Mouse (Mus musculus) gonadal fat pad, adult 2 months (tissue): ENCODE data around the gene CN725425. TPM values are rescaled to one million over a fixed set of nuclear protein-coding genes. Genes with fewer than 3 reads are reported as not detected.

Experiments used
- DNase-seq: peaks from one replicate; pipeline ENCODE4 v3.0.0-alpha.2; 2012; ENCODE audit warnings: low read depth
- polyA plus RNA-seq: library from polyadenylated mRNA; depleted of rRNA; stranded (reverse); fragments of >200 nt; gene quantifications from 2 replicates; pipeline ENCODE4 v1.2.3, GENCODE M21; 2012

Gene CN725425
- polyA plus RNA-seq, 1 experiment, result not detected

DNA sequence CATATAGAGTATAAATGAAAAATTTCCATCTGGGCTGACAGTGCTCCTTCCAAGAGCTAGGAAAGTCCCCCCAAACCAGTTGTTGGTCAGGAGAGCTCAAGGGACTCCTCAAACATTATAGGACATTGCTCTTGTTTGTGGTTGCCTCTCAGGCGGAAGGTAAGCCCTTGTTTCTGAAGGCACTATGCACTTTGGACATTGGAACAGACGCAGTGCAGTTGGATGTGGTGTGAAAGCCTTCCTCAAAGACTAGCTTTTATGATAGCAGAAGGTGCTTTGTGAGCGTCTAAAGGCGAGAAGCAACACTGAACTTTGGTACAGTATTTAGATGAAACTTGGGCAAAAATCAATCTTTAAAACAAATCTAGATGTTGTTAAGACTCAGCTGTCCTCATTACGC is 7.2 kb downstream of the CN725425 start:
- no peak for DNase-seq

- no peak for DNase-seq
Measured at GRCm38 (mm10) chr15:91237294-91237693, 38.0 kb downstream of the CN725425 start.

DNA sequence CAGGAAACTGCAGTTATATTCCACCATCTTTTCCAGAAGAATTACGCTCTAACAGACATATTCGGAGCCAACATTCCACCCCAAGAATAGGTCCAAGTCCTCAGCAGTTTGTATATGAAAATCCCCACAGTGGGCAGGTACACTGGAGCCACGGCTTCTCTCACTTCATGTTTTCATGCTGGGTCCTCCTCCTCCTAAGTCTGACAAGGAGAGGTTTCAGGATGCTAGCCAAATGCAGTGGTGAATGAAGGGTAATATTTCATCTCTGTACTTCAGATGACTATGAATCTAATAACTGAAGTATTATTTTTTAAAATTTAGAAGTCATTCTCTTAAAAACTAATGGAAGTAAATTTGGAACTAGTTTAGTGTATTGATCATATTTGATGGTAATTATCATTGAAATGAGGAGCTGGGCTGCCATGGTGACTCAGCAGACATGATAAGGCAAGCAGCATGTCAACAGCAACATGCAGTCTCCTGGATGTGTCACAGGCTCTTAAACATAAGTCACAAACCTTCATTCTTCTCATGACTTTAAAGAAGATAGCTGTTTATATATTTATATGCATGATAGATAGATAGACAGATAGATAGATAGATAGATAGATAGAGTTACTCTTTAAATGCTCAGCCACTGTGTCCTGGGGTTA is 41.5 kb downstream of the CN725425 start:
- DNase-seq, result no peak

GRCm38 (mm10) chr15:91250815-91251214 is 51.5 kb downstream of the CN725425 start:
- no peak for DNase-seq

- DNase-seq, result no peak
Measured at GRCm38 (mm10) chr15:91251544-91252408, 52.5 kb downstream of the CN725425 start.

DNA sequence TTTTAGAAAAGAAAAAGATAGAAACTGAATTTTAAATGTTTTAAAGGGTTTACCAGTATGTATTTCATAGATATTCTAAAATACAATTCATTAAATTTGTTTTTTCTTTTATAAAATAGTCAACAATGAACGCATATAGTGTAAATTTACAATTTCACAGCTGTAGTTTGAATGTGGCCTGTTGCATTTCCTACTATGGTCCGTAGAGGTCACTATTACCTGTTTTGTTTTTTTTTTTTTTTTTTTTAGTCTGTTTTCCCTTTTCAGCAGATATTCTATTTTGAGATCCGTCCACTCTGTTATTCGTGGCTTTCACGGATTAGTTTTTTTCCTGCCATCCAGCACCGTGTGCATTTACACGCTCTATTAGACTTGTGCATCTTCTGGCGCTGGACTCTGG is 53.7 kb downstream of the CN725425 start:
- no peak for DNase-seq

DNA sequence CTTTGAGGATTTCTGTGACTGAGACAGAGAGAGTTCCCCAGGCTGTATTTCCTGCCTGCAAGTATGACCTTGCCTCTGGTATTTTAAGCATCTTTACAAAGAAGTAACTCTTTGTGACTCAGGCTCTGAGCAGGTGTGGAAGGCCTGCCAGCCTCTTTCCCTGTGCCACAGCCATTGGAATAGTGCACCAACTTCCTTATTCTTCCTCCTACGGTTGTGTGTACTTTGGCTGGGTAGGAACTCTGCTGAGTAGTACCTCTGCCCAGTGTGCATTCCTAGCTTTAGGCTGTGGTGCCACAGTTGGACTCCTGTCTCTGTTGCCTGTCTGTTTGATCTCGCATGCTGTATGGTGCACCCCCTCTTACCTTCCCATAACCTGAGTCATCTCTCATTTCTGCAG is 56.0 kb downstream of the CN725425 start:
- peak; percentile 42 for DNase-seq

DNA sequence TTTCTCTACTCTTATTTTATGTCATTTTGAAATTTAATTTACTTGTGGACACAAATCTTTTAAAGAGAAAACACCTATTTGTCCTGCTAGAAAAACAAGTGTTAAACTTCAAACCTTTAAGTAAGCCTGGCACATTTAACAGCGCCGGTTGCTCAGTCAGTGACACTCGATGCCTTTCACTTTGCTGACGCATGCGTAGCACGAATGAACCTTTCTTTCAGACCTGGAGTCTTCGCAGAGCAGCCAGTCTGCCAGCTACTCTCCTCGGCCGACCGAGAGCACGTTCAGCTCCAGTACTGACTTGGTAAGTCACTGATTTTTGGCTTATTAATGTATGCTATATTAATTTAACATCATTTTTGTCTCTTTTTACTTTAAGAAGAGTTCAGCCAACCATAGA is 57.8 kb downstream of the CN725425 start:
- DNase-seq, result no peak

GRCm38 (mm10) chr15:91260578-91260977 is 61.3 kb downstream of the CN725425 start:
- no peak for DNase-seq

DNA sequence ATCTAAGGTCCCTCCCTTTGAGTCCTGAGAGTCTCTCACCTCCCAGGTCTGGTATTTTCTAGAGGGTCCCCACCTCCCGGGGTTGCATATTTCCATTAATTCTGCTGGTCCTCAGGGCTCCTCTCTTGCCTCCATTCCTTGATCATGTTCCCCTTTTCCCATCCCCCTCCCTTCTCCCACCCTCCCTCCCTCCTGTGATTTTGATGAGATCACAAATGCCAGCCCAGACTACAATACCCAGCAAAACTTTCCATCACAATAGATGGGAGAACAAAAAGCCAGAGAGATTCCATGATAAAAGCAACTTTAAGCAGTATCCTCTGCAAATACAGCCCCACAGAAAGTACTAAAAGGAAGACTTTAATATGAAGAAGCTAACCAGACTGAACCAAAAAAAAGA is 64.6 kb downstream of the CN725425 start:
- DNase-seq, result no peak

GRCm38 (mm10) chr15:91268532-91268931 is 69.2 kb downstream of the CN725425 start:
- no peak for DNase-seq

DNA sequence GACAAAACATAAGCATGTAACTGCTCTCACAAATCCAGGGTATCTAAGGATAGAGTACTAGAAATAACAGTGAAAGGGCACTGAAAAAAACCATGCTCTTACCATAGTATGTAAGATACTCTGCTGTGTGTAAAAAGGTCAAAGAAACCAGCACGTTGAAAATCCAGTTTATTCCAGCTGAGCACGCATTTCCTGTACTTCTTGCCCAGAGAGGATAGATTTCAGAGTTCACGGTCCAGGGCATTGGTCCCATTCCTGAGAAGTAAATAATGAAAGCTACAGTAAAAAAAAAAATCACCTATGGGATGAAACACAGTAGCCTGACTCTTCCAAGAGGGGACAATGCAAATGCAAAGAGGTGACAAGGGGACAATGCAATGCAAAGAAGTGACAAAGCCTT is 76.7 kb downstream of the CN725425 start:
- DNase-seq, result no peak

DNA sequence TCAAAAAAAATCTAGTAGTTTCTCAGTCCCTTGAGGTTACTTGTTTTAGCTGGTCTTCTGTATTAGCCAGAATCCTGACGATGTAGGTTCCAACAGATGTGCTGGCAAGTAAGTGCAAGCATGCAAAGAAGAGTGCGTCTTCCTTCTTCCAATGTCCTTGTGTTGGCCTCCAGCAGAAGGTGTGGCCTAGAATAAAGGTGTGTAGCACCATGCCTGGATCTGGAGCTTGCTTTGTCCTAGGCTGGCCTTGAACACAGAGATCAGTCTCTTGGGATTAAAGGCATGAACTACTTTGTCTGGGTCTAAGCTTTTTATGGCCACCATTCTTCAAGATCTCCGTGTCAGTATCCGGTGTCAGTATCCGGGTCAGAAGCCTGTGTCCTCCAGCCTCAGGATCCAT is 80.3 kb downstream of the CN725425 start:
- DNase-seq, result no peak

DNA sequence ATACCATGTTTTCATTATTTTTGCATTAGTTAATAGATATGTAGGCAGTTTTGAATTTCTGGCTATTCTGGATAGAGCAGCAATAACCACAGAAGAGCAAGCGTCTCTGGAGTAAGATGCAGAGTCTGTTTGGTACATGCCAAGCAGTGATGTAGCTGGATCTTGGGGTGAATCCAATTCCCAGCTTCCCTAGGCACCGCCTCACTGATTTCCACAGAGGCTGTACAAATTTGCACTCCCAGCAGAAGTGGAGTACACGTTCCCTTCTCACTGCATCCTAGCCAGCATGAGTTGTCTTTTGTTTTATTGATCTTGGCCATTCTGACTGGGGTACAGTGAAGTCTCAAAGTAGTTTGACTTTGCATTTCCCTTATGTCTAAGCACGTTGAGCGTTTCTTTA is 82.2 kb downstream of the CN725425 start:
- no peak for DNase-seq

DNA sequence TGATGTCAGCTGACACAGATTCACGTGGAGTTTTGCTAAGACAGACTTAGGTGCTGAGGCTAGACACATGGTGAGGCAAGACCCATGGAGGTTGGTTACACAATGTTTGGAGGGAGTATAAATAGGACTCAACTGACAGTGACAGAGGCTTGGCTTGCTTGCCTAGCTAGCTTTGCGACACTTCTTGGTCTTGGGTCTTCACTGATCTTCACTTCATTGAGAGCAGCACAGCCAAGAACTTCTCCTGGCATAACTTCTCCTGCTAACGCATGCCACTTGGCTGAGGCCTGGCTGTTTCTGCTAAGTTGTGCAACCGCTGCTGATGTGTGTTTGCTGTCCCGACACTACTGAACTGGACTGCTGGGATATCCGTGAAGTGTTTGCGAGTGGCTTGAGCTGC is 83.5 kb downstream of the CN725425 start:
- DNase-seq, result peak; percentile 50

DNA sequence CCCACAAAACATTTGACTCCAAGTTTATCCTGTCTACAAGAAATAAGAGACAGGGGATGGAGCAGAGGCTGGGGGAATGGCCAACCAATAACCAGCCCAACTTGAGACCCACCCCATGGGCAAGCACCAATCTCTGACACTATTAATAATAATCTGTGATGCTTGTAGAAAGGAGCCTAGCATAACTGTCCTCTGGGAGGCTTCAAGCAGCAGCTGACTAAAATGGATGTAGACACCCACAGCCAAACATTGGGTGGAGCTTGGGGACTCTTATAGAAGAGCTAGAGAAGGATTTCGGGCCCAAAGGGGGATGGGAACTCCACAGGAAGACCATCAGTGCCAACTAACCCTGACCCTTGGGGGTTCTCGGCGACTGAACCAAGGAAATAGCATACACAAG is 84.1 kb downstream of the CN725425 start:
- no peak for DNase-seq

DNA sequence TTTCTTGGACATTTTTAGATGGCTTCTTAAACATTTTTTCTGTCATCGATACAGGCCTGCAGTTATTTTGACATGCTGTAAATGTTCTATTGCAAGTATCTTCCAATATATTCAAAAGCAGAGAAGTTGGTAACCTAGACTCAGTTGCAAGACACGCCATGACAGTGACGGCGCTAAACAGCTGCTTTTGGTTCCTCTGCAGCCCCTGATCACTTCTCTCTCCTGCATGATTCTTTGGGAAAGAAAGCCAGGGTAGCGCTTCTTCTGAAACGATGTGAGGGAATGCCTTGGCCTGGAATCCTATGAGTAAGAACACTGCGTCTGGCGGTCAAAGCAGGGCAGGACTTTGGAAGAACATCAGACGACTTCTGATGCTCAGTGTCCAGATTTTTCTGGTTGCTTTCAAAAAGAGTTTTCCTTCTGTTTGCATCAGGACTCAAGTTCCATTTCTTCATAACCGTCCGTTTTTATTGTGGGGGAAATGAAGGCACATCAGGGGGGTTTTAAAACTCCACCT is 100.1 kb downstream of the CN725425 start:
- DNase-seq, result no peak

DNA sequence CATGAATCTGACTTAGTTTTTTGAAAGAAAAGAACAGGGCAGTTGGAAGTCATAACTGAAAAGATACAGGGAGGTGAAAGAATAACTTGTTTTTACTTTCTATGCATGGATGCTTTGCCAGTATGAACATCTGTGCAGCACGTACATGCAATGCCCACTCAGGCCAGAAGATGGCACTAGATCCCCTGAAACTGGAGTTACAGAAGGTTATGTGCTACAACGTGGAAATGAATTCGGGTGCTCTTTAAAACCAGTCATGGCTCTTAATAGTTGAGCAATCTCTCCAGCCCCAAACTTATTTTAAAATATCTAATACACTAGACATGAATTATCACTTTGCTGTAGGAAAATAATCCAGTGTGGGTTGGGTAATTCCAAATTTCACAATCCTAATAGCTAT is 102.1 kb downstream of the CN725425 start:
- DNase-seq, result no peak

DNA sequence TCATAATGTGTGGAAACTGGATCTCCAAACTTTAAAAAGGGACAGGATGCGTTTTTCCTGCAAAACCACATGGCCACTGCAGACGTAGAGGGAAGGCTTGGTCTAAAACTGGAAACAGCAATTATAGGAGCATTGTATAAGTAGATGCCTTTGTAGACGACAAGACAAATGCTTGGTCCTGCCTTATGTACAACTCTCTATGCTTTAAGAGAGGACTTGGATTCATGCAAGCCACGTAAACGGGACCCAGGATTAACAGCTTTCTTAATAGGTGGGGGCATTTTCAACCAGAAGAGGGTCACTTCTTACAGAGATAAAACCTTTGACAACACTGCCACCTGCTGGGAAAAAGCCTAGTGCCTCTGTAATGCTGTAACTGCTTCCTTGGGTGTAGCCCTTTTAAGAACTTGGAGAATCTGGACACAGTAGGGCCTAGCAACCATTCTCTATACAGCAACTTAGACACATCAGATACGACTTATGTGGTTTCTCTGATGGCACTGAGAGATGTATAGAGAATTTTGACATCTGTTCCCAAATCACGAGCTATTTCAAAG is 105.1 kb downstream of the CN725425 start:
- DNase-seq, result no peak
